Mouse (Mus musculus) heart, adult 2 months (tissue): ENCODE data around the gene Lrrc4. TPM values are rescaled to one million over a fixed set of nuclear protein-coding genes. Genes with fewer than 3 reads are reported as not detected.

Source experiments
- DNase-seq, 2 experiments: peaks; one replicate each; pipeline ENCODE4 v3.0.0; 2021
- H3K27ac ChIP-seq: fragments of 200-600 bp; 2 replicates; pipeline ENCODE4 v1.8.1; 2022
- H3K27me3 ChIP-seq: fragments of 200-500 bp; 2 replicates; pipeline ENCODE4 v1.6.1; 2012; ENCODE audit warnings: mild to moderate bottlenecking, low read length, inconsistent platforms, mixed read lengths; ENCODE audit not compliant: control insufficient read depth, insufficient read depth
- H3K36me3 ChIP-seq: fragments of 200-500 bp; 2 replicates; pipeline ENCODE4 v1.6.1; 2012; ENCODE audit warnings: low read length, inconsistent platforms; ENCODE audit not compliant: control insufficient read depth, insufficient read depth
- H3K4me1 ChIP-seq: fragments of 200-500 bp; 2 replicates; pipeline ENCODE4 v1.6.1; 2011; ENCODE audit warnings: low read length; ENCODE audit not compliant: control insufficient read depth, insufficient read depth
- H3K4me3 ChIP-seq: fragments of 200-600 bp; 2 replicates; pipeline ENCODE4 v1.8.1; 2022
- H3K79me2 ChIP-seq: fragments of 200-500 bp; replicated peaks from 2 replicates; pipeline ENCODE4 v1.6.1; 2012; ENCODE audit warnings: mild to moderate bottlenecking, inconsistent platforms, low read length, moderate library complexity, mixed read lengths; ENCODE audit not compliant: control insufficient read depth, insufficient read depth
- H3K9ac ChIP-seq: fragments of 200-500 bp; 2 replicates; pipeline ENCODE4 v1.6.1; 2012; ENCODE audit warnings: low read depth, mild to moderate bottlenecking, control low read depth, inconsistent platforms, low read length, mixed read lengths
- CTCF ChIP-seq: fragments of 200-600 bp; IDR thresholded peaks from 2 replicates; pipeline ENCODE4 v1.8.1; 2022; ENCODE audit warnings: antibody characterized with exemption, mild to moderate bottlenecking, moderate library complexity
- EP300 ChIP-seq: fragments of 200-500 bp; IDR thresholded peaks from 2 replicates; pipeline ENCODE4 v1.6.1; 2011; ENCODE audit warnings: low read depth, low read length, control low read depth; ENCODE audit not compliant: insufficient read depth
- POLR2A ChIP-seq: fragments of 200-500 bp; IDR thresholded peaks from 2 replicates; pipeline ENCODE4 v1.6.1; 2011; ENCODE audit warnings: mild to moderate bottlenecking, low read depth, low read length, control low read depth; ENCODE audit not compliant: insufficient read depth
- WGBS: fragments of 180-500 bp; shearing (Covaris S2); methylation state at CpG from one replicate; pipeline ENCODE4 v1.1.7; 2018; 5-methylcytosine and 5-hydroxymethylcytosine counted together
- intact Hi-C: fragments of 180-260 bp; cut with DNase I; formaldehyde crosslinking; loops from one replicate; pipeline ENCODE4 v1.15.1; 2025
- polyA plus RNA-seq: library from polyadenylated mRNA; depleted of rRNA; stranded (reverse); fragments of >200 nt; gene quantifications from 2 replicates; pipeline ENCODE4 v1.2.3, GENCODE M21; 2012
- total RNA-seq, 2 experiments: library from RNA; stranded (reverse); gene quantifications; 2 replicates each; pipeline ENCODE4 v1.2.3; 2021

The Lrrc4 gene
- total and polyA plus RNA-seq, 3 experiments = 0.43 to 0.68 (median 0.47) TPM

DNA sequence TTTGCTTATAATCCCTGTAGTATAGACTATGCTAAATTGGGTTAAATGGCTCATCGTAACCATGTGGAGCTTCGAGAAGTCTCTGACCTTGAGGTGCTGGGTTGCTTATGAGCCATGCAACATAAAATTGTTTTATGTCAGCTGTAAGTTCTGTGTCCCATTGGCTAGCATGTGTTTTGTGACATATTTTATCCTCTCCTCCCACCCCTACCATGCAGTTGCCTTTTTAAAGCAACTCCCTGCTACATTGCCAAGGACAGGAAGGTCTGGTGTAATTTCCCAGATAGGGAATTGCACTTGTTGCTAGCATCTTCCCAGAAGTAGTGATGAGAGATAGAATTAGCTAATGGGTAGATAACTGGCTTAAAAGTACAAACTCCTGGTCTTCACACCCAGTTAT lies 31.7 kb downstream of the Lrrc4 start:
- Histone ChIP-seq H3K27me3 (no peaks in the 10 kb centered on the region), H3K79me2 (no peaks in the 10 kb centered on the region), H3K4me3 (no peak overlapping the region), H3K4me1 (no peaks in the 10 kb centered on the region), H3K27ac (no peak overlapping the region), H3K9ac (no peak overlapping the region), H3K36me3 (no peaks in the 10 kb centered on the region)
- TF ChIP-seq POLR2A (no peak), EP300 (no peak), CTCF (no peak)
- intact Hi-C loops = no loop called here
- 92% methylated on average over 2 of the region's 2 CpGs for WGBS
- no peak for DNase-seq

DNA sequence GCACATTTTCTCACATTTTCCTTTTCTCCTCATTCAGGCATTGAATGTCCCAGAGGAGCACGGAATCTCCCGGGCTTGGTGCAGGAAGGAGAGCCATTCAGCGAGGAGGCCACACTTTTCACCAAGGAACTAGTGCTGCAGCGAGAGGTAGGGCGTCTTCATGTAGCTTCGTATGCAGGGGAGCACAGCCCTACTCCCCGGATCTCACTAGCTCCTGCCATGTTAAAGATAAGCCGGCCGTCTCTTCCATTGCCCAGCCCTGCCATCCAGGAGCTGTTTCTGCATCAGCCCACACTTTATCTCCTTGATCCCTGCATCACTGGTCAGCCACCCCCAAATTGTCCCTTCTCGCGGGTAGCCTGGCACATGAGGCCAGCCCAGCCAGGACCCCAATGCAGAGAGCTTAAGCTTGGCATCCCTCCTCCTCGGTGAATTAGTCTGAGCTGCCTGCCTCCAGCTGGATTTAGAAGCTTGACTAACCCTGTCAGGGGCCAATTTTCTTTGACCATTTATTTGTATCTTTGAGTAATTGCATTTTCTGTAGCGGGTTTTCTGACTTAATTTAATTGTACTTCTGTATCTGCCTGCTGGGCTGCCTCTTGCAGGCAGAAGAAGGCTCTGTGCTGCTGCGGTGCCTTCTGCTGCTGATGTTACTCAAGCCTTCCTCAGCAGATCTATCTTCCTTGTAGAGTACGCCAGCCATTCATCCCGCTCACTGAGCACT lies 35.6 kb downstream of the Lrrc4 start:
- WGBS = 82% methylated on average over 16 of the region's 16 CpGs

DNA sequence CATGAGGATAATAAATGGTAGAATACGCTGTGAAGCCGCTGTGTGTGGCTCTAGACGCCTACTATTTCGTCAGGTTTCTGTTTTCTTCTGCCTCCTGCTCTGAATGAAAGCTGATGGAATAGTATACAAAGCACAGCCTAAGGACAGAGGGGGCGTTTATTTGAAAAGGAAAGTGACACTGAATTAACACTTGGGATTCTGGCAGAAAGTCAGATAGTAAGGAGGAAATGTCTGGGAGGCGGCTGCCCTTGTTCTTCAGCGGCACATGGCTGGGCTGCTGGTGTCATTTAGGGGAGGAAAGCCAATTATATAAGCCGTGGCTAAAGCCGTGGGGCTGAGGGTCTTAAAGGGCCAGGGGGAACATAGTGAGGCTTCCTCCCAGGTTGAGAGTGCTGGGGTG lies 36.2 kb downstream of the Lrrc4 start:
- WGBS = 53% methylated on average over 9 of the region's 9 CpGs
- Histone ChIP-seq H3K4me1 (no peaks in the 10 kb centered on the region), H3K27me3 (no peaks in the 10 kb centered on the region), H3K9ac (no peak overlapping the region), H3K27ac (no peak overlapping the region), H3K36me3 (no peaks in the 10 kb centered on the region), H3K79me2 (no peaks in the 10 kb centered on the region), H3K4me3 (no peak overlapping the region)
- intact Hi-C loops = no loop called here
- no peak for DNase-seq
- TF ChIP-seq CTCF (no peak), EP300 (no peak), POLR2A (no peak)

More for the DNA sequence above, 35.6 kb downstream of the Lrrc4 start:
- Histone ChIP-seq H3K27ac (no peak overlapping the region), H3K4me3 (no peak overlapping the region), H3K27me3 (no peaks in the 10 kb centered on the region), H3K9ac (no peak overlapping the region), H3K79me2 (no peaks in the 10 kb centered on the region), H3K4me1 (no peaks in the 10 kb centered on the region), H3K36me3 (no peaks in the 10 kb centered on the region)
- intact Hi-C loops = no loop called here
- no peak for DNase-seq
- TF ChIP-seq CTCF (no peak), POLR2A (no peak), EP300 (no peak)

DNA sequence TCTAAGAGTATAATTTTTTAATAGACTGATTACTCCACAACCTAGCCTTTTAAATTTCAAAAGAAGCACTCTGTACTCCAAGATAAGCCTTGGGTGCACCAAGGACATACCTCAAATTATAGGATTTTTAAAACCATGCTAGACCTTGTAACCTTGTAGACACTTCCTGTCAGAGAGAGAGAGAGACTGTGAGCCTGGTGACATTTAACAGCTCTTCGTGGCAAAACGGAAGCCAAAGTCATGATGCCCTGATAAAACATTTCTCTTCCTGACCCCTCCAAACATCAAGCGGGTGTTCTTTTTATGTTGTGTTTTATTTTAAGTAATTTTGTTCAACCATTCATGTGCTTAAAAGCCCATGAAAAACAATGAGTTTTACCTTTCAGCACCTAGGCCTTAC lies 39.7 kb downstream of the Lrrc4 start:
- Histone ChIP-seq H3K4me3 (no peak overlapping the region), H3K27ac (no peak overlapping the region), H3K79me2 (no peaks in the 10 kb centered on the region), H3K27me3 (no peaks in the 10 kb centered on the region), H3K4me1 (no peaks in the 10 kb centered on the region), H3K36me3 (no peaks in the 10 kb centered on the region), H3K9ac (no peak overlapping the region)
- no peak for DNase-seq
- intact Hi-C loops = no loop called here
- whole genome bisulfite sequencing = 72% methylated on average over 3 of the region's 3 CpGs
- TF ChIP-seq POLR2A (no peak), EP300 (no peak), CTCF (no peak)

DNA sequence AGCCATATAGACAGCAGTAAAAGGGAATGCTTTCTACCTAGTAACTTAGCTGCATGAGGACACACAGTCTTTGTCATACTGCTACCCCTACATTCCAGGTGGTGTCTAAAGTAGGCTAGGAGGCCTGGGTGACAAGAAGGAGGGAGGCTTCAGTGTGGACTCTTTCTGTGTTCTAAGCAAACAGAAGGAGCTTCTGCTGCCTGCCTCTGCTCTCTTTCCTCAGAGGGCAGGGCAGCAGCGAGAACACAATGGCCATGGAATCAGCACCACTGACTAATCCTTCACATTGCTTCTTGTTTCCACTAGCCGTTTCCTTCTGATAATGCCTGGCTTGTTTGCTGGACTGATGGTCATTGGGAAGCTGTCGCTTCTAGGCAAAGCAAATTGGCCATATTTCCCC lies 40.4 kb downstream of the Lrrc4 start:
- H3K4me1 ChIP-seq = no peaks in the 10 kb centered on the region
- WGBS = 38% methylated on average over 3 of the region's 3 CpGs
- intact Hi-C loops = no loop called here

DNA sequence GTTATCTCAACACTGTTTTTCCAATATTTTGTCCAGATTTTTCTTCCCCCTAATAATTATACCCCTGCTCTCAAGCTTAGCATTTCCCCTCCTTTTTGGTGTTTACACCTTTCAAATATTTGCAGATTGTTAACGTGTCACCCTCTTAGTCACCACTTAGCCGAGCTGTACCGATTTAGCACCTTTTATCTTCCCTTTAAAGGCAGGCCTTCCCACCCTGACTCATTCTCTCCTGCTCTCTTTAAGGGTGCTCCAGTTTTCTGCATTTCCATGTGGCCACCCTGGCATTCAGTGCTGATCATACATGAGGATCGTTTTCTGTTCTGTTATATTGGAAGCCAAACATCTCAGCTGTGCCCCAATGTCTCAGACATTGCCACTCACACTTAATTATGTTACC lies 41.9 kb downstream of the Lrrc4 start:
- H3K4me1 ChIP-seq = no peaks in the 10 kb centered on the region
- TF ChIP-seq EP300 = no peak
- no peak for TF ChIP-seq POLR2A
- TF ChIP-seq CTCF = no peak
- whole genome bisulfite sequencing = 59% methylated on average over 4 of the region's 4 CpGs

More for the DNA sequence above, 40.4 kb downstream of the Lrrc4 start:
- H3K9ac ChIP-seq = no peak overlapping the region
- TF ChIP-seq CTCF (no peak), POLR2A (no peak), EP300 (0 out of 2 replicates have a peak, but pooled peaks have one; percentile 36)
- H3K36me3 ChIP-seq = no peaks in the 10 kb centered on the region
- H3K27ac ChIP-seq = no peak overlapping the region
- no peak overlapping the region for H3K4me3 ChIP-seq
- H3K79me2 ChIP-seq = no peaks in the 10 kb centered on the region
- no peak for DNase-seq
- H3K27me3 ChIP-seq = no peaks in the 10 kb centered on the region

More for the DNA sequence above, 41.9 kb downstream of the Lrrc4 start:
- no peak for DNase-seq
- H3K9ac ChIP-seq = no peak overlapping the region
- no peaks in the 10 kb centered on the region for H3K27me3 ChIP-seq
- no peak overlapping the region for H3K27ac ChIP-seq
- no peaks in the 10 kb centered on the region for H3K79me2 ChIP-seq
- H3K4me3 ChIP-seq = no peak overlapping the region
- H3K36me3 ChIP-seq = no peaks in the 10 kb centered on the region
- intact Hi-C loops = no loop called here
